Mouse (Mus musculus): ENCODE measurements around the gene Zfp574.

DNA sequence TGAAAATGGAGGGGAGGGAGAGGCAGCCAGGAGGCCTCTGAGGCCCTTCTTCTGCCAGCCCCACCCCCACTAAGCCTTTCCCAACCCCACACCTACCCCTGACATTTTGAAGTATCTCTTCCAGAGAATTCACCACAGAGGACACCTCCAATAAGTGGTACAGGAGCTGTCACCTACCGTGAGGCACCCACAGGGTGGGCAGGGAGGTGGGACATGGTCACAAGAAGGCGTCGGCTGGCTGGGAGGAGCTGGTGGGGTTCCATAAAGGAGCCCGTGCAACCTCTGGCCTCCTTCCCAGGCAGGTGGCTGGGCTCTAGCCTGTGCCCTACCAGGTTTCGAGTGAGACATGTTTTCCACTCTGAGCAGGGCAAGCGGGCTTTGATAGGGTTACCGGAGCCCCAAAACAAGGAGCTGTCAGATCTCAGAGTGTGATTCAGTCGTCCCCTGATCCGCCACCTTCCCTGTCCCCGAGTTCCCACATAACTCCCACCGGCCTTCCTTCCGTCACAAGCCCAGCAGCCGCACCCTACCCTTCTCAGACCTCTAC, 48.9 kb downstream of the Zfp574 start:
- TF ChIP-seq CTCF (IDR thresholded peaks at IDR 0.05) (no peak), POLR2A (IDR thresholded peaks at IDR 0.05; ENCODE audit: insufficient read depth, low read depth, low read length) (no peak), EP300 (IDR thresholded peaks at IDR 0.05; ENCODE audit: insufficient read depth, low read depth, low read length) (no peak)

All from heart, adult 2 months (tissue).